Mouse (Mus musculus) ES-Bruce4 (cell line): ENCODE measurements around the gene Krt16.

ENCODE experiments used
- CTCF ChIP-seq: IDR thresholded peaks from one replicate; pipeline ENCODE4 v1.8.1; 2011; ENCODE audit warnings: low read depth, low read length
- EP300 ChIP-seq: IDR thresholded peaks from 2 replicates; pipeline ENCODE4 v1.6.1; 2011; ENCODE audit warnings: low read depth, low read length; ENCODE audit not compliant: insufficient read depth

DNA sequence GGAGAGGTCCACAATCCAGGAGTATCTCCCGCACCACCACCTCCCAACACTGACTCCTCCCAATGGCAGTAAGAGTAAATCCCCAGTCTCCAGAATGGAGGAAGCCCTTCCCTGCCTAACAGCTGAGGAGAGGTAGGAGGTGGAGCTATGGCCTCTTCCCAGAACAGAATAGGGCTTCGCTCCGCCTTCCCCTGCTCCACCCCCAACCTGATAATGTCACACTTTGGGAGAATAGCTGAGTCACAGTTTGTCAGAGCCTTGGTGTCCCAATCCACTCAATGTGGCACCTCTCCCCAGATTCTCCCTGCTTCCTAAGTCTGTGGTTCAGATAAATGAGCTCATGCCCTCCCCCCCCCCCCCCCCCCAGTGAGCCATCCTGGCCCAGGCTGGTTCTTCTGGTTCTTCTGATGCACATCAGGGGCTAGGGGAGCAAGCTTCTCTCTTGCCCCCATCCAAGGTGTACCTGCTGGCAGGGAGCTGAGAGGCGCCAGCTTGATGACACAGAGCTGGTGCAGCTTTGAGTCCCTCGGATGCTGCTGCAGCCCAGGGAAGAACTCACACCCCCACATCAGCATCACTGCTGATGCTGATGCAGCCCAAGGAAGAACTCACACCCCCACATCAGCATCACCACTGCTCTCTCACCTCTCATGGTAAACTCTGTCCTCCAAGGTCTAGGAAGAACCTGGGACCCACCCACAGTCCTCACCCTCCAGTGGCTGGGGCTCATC lies 5.8 kb upstream of the Krt16 start:
- TF ChIP-seq EP300 (peak; percentile 64; the same call in 1 of the 2 replicates), CTCF (no peak)
